Mouse (Mus musculus) cerebellum, adult 9-11 months (tissue): Measurements from ENCODE around the gene Hhatl.

Experiments
- DNase-seq: peaks from one replicate; pipeline ENCODE4 v3.0.0; 2022

The Hhatl gene

DNA sequence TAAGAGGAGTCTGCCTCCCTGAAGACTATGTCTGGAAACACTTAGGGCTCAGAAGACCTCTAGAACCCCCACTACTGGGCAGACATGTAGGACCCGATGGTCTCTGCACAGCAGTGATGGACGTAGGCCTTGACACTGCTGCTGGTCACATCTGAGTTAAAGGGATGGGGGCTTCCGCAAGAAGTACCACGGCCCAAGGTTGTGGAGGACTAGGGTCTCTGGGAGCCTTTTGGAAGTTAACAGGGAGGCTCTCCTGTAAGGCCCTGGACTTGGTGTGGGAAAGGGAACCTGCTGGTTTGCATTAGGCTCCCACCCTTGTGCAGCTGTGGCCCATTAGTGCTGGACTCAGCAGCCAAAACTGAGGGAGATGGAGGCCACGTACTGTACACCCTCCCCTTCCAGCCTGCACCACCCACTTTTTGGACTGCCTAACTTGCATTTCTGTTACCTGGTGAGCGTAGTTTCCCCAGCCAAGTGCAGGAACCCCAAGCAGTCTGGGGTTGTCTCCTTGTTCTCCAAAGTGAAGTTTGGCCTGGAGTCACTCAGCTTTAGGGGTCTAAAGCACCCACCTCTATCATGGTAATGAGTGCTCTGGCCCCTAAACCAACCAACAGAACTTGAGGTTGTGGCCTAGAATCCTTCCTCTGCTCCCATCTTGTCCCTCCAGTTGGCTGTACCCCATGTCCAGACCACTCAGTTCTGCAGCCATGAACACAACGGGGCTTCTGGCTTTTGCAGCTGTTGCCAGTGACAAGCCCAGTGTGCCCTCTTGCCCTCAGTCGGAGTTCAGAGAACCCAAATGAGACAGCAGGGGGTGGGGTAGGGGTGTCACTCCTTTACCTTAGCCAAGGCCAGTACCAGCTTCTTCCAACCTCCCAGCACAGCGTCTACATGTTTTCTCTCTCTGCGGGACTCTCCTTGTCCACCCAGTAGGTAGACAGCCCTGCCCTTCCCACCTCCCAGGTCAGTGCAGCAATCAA lies 34.2 kb downstream of the Hhatl start:
- DNase-seq, result peak; percentile 55

DNA sequence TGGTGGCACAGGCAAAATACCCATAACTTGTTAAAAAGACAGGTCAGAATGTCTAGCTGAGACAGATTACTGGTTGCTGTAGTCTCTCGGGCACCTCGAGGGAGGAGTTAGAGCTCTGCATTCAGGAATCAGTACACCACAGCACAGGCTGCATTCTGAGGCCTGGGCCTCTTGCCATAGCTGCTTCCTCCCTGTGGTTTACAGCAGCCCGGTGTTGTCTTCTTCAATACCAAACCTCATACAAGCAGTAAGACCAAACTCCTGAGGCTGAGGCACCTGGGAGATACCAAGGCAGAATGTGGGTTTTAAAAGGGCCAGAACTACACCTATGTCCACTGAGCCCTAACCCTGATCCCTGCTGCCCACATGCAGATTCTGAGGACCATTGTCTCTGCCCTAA lies 34.9 kb downstream of the Hhatl start:
- DNase-seq, result no peak

DNA sequence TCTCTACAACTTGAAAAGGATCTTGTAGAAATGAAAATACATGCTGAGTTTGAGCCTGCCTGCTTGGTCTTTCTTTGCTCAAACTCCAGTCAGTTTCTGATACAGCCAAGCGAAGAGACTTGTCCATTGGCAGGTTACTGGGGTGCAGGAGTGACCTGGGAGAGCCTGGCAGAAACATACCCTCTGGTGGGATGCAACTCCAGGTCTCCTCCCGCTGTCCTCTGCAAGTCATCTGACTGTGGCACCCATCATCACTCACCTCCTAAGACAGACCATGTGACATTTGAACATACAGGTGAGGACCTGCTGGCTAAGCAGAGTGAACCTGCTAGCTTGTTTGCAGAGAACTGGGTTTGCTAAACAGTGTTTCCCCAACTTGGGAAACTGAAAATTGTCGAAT lies 35.5 kb downstream of the Hhatl start:
- no peak for DNase-seq

DNA sequence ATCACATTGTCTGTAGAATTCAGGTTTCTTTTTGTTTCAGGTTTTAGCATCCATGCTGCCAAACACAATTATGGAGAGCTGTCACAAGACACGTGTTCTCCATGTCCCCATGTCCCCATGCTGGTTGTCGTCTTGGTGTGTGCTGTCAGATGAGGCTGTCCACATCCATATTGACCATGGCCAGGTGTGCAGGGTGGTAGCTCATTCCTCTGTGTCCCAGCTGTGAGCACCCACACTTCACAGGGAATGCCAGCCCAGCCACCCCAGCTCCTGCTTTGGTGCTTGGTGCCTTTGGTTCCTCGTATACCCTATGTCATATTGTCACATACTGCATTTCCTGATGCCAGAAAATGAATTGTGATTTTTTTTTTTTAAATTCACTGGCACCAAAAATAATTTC lies 37.7 kb downstream of the Hhatl start:
- DNase-seq, result no peak

DNA sequence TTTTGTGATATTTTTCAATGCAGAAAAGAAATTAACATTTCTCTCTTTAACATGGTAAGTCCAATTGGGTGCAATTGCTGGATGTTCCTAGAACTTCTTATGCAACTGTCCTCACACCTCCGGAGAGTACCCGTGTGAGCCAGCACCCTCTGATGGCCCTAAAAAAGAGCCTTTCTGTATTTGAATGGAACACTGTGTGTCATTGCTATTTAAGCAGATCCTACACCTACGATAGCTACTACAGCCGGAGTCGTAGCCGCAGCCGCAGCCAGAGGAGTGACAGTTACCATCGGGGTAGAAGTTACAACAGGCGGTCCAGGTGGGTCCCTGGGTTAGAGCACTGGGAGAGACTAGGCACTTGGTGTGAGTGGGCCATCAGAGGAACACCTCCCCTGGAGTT lies 39.5 kb downstream of the Hhatl start:
- no peak for DNase-seq

DNA sequence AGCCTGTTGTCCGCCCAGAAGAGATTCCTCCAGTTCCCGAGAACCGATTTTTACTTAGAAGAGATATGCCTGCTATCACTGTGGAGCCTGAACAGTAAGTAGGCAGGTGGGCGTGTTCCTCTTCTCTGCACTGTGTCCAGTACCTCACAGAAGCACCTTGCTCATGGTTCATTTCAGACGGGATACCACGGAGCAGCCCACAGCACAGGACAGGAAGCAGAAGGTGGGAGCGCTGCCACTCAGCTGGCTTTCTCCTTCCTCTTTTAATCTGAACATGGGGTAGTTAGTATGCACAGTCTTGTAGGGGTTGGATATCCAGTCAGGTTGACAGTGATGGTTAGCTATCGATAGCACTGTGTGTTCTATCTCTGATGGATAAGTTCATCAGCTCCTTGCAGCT lies 48.3 kb downstream of the Hhatl start:
- DNase-seq, result no peak

DNA sequence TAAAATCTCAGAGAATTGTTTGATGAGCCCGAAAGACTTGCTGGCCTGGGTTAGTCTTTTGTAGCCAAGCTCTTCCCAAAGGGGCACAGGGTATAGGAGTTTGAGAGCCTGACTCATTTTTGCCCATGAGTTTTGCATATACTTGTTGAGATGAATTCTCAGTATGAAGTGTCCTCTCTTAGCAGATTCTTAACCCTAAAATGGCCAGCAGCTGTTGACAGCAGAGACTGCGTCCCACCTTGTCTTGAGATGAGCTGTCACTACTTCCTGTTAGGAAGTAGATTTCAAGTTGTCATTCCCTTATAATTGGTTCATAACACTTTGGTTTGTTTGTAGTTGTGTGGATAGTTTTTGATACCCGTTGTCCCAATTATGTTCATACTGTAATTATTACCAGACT lies 51.1 kb downstream of the Hhatl start:
- DNase-seq, result no peak

DNA sequence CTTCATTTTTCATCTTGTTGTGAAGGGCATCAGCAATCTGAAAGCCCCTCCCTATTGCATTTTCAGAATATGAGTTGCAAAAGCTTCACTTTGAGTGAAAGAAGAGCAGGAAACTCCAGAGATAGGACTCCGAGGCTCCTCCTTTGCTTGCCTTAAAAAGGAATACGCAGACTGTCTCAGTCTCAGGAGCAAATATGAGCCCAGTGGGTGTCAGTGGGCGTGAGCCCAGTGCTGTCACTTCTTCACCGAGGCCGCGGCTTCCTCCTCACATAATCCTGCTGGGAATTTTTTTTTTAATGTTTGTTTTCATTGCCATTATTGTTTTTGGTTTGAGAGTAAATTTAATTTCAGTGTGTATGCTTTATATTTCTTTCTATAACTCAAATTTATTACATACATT lies 51.8 kb downstream of the Hhatl start:
- no peak for DNase-seq
